Mouse (Mus musculus): ENCODE results near the gene Ush2a. TPM values are rescaled to one million over a fixed set of nuclear protein-coding genes. Genes with fewer than 3 reads are reported as not detected.

The Ush2a gene
- polyA plus RNA-seq, 1 experiment from 2014 or later, result not detected

GRCm38 (mm10) chr1:189010671-189011070 is 748.8 kb downstream of the Ush2a start:
- H3K9ac ChIP-seq, result no peak overlapping the region
- H3K27ac ChIP-seq (ENCODE audit: low read depth), result no peak overlapping the region
- no peaks in the 10 kb centered on the region for H3K27me3 ChIP-seq (ENCODE audit: insufficient read depth, low read length)
- H3K4me2 ChIP-seq, result no peak overlapping the region
- no peak for DNase-seq
- H3K36me3 ChIP-seq (ENCODE audit: insufficient read depth), result no peaks in the 10 kb centered on the region; the same call in 1 of the 2 replicates
- WGBS, result 62% methylated on average over 4 of the region's 4 CpGs
- peaks cover 23% of the 10 kb centered on the region for H3K4me1 ChIP-seq (ENCODE audit: insufficient read depth)
- no peak for ATAC-seq (ENCODE audit: insufficient read depth)
- no peak for TF ChIP-seq CTCF (IDR thresholded peaks at IDR 0.05; ENCODE audit: low read depth)
- H3K9me3 ChIP-seq (ENCODE audit: low read depth, low read length), result no peaks in the 10 kb centered on the region
- H3K4me3 ChIP-seq (ENCODE audit: low read depth, low read length), result no peak overlapping the region

DNA sequence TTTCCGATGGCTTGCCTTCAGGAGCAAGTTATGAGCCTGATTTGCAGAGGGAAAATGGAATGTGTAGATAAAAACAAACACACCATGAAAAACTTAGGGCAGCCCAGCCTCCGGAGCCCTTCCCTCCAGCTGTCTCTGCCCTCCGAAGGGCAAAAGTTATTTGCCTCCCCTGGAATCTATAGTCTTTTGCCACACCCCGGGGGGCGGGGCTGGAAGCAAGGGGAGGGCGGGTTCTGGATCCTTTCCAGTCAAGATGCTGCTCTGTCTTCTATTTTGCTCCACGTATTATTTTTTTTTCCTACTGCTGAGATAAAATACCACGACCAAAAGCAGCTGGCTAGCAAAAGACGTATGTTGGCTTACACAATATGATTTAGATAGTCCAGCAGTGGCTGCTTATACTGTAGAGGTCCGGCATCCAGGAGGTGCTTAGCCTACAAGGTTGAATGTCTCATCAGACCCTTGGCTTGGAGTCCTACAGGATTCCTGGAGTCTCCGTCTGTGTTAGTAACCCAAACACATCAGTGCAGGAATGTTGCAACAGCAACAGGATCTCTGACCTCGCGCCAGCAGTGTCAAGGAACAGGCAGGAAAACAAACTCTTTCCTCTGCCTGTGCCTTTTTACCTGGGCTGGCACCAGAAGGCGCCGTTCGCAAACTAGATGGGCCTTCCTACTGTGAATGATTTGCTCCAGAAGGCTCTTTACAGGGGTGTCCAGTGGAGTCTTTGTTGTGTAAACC is 751.2 kb downstream of the Ush2a start:
- WGBS, result 4% methylated on average over 16 of the region's 16 CpGs
- H3K27ac ChIP-seq (ENCODE audit: low read depth), result peak overlapping the region; percentile 42; the same call in 1 of the 2 replicates
- peak overlapping the region; percentile 15; the same call in 1 of the 2 replicates for H3K4me3 ChIP-seq (ENCODE audit: low read depth, low read length)
- peak overlapping the region; percentile 58 for H3K4me2 ChIP-seq
- no peaks in the 10 kb centered on the region for H3K36me3 ChIP-seq (ENCODE audit: insufficient read depth)
- peak overlapping the region; percentile 32 for H3K9ac ChIP-seq
- H3K9me3 ChIP-seq (ENCODE audit: low read depth, low read length), result no peaks in the 10 kb centered on the region
- ATAC-seq (ENCODE audit: insufficient read depth) (peak; percentile 57; the same call in 1 of the 2 replicates), DNase-seq (peak; percentile 80)
- H3K4me1 ChIP-seq (ENCODE audit: insufficient read depth), result peaks cover 11% of the 10 kb centered on the region; the same call in 1 of the 2 replicates
- no peaks in the 10 kb centered on the region for H3K27me3 ChIP-seq (ENCODE audit: insufficient read depth, low read length)
- no peak for TF ChIP-seq CTCF (IDR thresholded peaks at IDR 0.05; ENCODE audit: low read depth)

- Histone ChIP-seq H3K27ac (ENCODE audit: low read depth) (0 out of 2 replicates have a peak overlapping the region, but pooled peaks have one; percentile 42), H3K9ac (peak overlapping the region; percentile 32; the same call in 1 of the 2 replicates), H3K27me3 (ENCODE audit: insufficient read depth, low read length) (no peaks in the 10 kb centered on the region), H3K4me1 (ENCODE audit: insufficient read depth) (peaks cover 11% of the 10 kb centered on the region; the same call in 1 of the 2 replicates), H3K36me3 (ENCODE audit: insufficient read depth) (no peaks in the 10 kb centered on the region), H3K4me3 (ENCODE audit: low read depth, low read length) (no peak overlapping the region), H3K4me2 (peak overlapping the region; percentile 58; the same call in 1 of the 2 replicates), H3K9me3 (ENCODE audit: low read depth, low read length) (no peaks in the 10 kb centered on the region)
- ATAC-seq (ENCODE audit: insufficient read depth) (peak; percentile 13; the same call in 1 of the 2 replicates), DNase-seq (no peak)
- TF ChIP-seq CTCF (IDR thresholded peaks at IDR 0.05; ENCODE audit: low read depth), result no peak
- WGBS, result 9% methylated on average over 4 of the region's 4 CpGs
These were observed 751.7 kb downstream of the Ush2a start for GRCm38 (mm10) chr1:189013587-189013921.

Measured in lung, embryonic 14.5 days (tissue).